Mouse (Mus musculus) spleen, postnatal 14 days (tissue): Measurements from ENCODE around the gene Nox3.

Experiments used
- DNase-seq, 2 experiments: peaks; one replicate each; pipeline ENCODE4 v3.0.0; 2021 to 2022; ENCODE audit warnings: low spot score in 2 of 2

The Nox3 gene

GRCm38 (mm10) chr17:3696161-3696560, at the start of gene Nox3:
TSS of gene Nox3 (minus strand) at chr17:3696261.
- no peak for DNase-seq

- no peak for DNase-seq
These were observed 48.3 kb upstream of the Nox3 start for GRCm38 (mm10) chr17:3744402-3744801.

- no peak for DNase-seq
These were observed 40.9 kb upstream of the Nox3 start for GRCm38 (mm10) chr17:3736936-3737335.

GRCm38 (mm10) chr17:3734286-3734685, 38.2 kb upstream of the Nox3 start:
- DNase-seq = no peak

- DNase-seq = no peak
These were observed 9.4 kb upstream of the Nox3 start for GRCm38 (mm10) chr17:3705350-3705930.

GRCm38 (mm10) chr17:3702320-3702719, 6.3 kb upstream of the Nox3 start:
- no peak for DNase-seq

- DNase-seq = no peak
These were observed 3.2 kb downstream of the Nox3 start for GRCm38 (mm10) chr17:3692817-3693216.

GRCm38 (mm10) chr17:3690499-3691258, 5.4 kb downstream of the Nox3 start:
- DNase-seq = no peak

GRCm38 (mm10) chr17:3683662-3684061, 12.4 kb downstream of the Nox3 start:
- DNase-seq = no peak

GRCm38 (mm10) chr17:3669226-3669625, 26.8 kb downstream of the Nox3 start:
- no peak for DNase-seq

- no peak for DNase-seq
These were observed 28.8 kb downstream of the Nox3 start for GRCm38 (mm10) chr17:3667287-3667686.

- DNase-seq = no peak
These were observed 30.7 kb downstream of the Nox3 start for GRCm38 (mm10) chr17:3665321-3665720.

GRCm38 (mm10) chr17:3659497-3659896, 36.6 kb downstream of the Nox3 start:
- no peak for DNase-seq

- no peak for DNase-seq
These were observed 45.7 kb downstream of the Nox3 start for GRCm38 (mm10) chr17:3650377-3650776.

GRCm38 (mm10) chr17:3643582-3643981, 52.5 kb downstream of the Nox3 start:
- no peak for DNase-seq

- DNase-seq = no peak
These were observed 54.6 kb downstream of the Nox3 start for GRCm38 (mm10) chr17:3641456-3641855.

- DNase-seq = no peak
These were observed 57.3 kb downstream of the Nox3 start for GRCm38 (mm10) chr17:3638757-3639156.

GRCm38 (mm10) chr17:3632501-3632900, 63.6 kb downstream of the Nox3 start:
- DNase-seq = no peak

- no peak for DNase-seq
These were observed 79.5 kb downstream of the Nox3 start for GRCm38 (mm10) chr17:3616329-3617216.

- DNase-seq = no peak
These were observed 80.5 kb downstream of the Nox3 start for GRCm38 (mm10) chr17:3615553-3615952.

- no peak for DNase-seq
These were observed 84.3 kb downstream of the Nox3 start for GRCm38 (mm10) chr17:3611781-3612075.

GRCm38 (mm10) chr17:3610928-3611780, 84.9 kb downstream of the Nox3 start:
- no peak for DNase-seq
